ENCODE assay signal across 9 mouse cellular contexts in the genomic region with DNA sequence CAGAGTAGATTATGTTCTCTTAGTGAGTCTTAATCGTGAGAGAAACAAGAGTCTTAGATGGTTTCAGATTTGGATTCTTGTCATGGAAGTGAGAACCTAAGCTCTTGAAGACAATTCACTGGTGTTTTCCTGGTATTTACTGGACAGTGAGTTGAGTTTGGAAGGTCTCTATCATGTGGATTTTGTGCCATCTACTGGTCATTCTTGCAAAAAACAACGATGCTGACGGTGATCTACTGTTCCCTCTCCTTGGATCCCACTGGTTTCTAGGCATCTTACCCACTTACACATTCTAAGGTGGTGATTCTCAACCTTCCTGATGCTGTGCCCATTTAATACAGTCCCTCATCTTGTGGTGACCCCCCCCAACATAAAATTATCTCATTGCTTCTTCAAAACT. TPM values are rescaled to one million over a fixed set of nuclear protein-coding genes. Genes with fewer than 3 reads are reported as not detected.
DNase-seq lines count a peak whose midpoint lies in the region; ATAC-seq and TF ChIP-seq lines count a peak whose summit lies in the region.
"Had no signal": no experiment of that assay in that cellular context is flagged by ENCODE, and none has a peak within 500 bp of the region (broad histone marks: within the 10 kb centered on the region; RNA-seq: fewer than 3 reads in every experiment).

No protein-coding gene starts in this region.

- H3K27ac ChIP-seq in heart, adult 2 months, result no peak overlapping the region
- no peak overlapping the region for H3K27ac ChIP-seq in heart, embryonic 11.5 days (ENCODE audit: low read depth, low read length)

- WGBS in heart, adult 2 months, result 5% methylated on average over 3 of the region's 3 CpGs
- 6% methylated on average over 3 of the region's 3 CpGs for WGBS in heart, embryonic 11.5 days (ENCODE audit: insufficient replicate concordance)

- TF ChIP-seq EP300 in heart, adult 2 months (IDR thresholded peaks at IDR 0.05; ENCODE audit: insufficient read depth, low read depth, low read length), result no peak

- no peaks in the 10 kb centered on the region for H3K9me3 ChIP-seq in heart, embryonic 11.5 days (replicated peaks; ENCODE audit: control insufficient read depth, low read length)

- no peaks in the 10 kb centered on the region for H3K27me3 ChIP-seq in heart, adult 2 months (ENCODE audit: control insufficient read depth, insufficient read depth, low read length)
- H3K27me3 ChIP-seq in heart, embryonic 11.5 days (ENCODE audit: control insufficient read depth, insufficient read depth, low read length), result no peaks in the 10 kb centered on the region

- peak; percentile 78 for TF ChIP-seq CTCF in heart, adult 2 months (IDR thresholded peaks at IDR 0.05)

- no peak overlapping the region for H3K4me3 ChIP-seq in heart, adult 2 months
- H3K4me3 ChIP-seq in heart, embryonic 11.5 days (ENCODE audit: low read depth, low read length), result no peak overlapping the region
- H3K4me3 ChIP-seq: myocyte had no signal

- H3K9ac ChIP-seq in heart, adult 2 months (ENCODE audit: low read depth, low read length), result no peak overlapping the region
- H3K9ac ChIP-seq in heart, embryonic 11.5 days (ENCODE audit: low read depth, low read length), result no peak overlapping the region

- H3K36me3 ChIP-seq in heart, adult 2 months (ENCODE audit: control insufficient read depth, insufficient read depth, low read length), result no peaks in the 10 kb centered on the region
- no peaks in the 10 kb centered on the region for H3K36me3 ChIP-seq in heart, embryonic 11.5 days (ENCODE audit: control insufficient read depth, insufficient read depth, low read length)

- intact Hi-C loops in heart, adult 2 months (cut with DNase I), result loop anchor here (5.0 to 10.0 kb wide), 4 partner anchors 520 to 1585 kb away; a partner anchor contains a TSS
- intact Hi-C loops in left cerebral cortex, postnatal 25 days (cut with DNase I), result loop anchor here (2.0 to 10.0 kb wide), 5 partner anchors 50 to 1758 kb away; a partner anchor contains a TSS

- no peak for TF ChIP-seq POLR2A in heart, adult 2 months (IDR thresholded peaks at IDR 0.05; ENCODE audit: insufficient read depth, low read depth, low read length)

- no peaks in the 10 kb centered on the region for H3K79me2 ChIP-seq in heart, adult 2 months (replicated peaks; ENCODE audit: control insufficient read depth, insufficient read depth, low read length)

- ATAC-seq in heart, embryonic 11.5 days (replicated peaks; ENCODE audit: insufficient number of reproducible peaks, low FRiP score, low TSS enrichment), result no peak

- 0 out of 2 replicates have a peak, but pooled peaks cover 2% of the 10 kb centered on the region for H3K4me1 ChIP-seq in heart, adult 2 months (ENCODE audit: control insufficient read depth, insufficient read depth, low read length)
- peaks cover 4% of the 10 kb centered on the region; the same call in 1 of the 2 replicates for H3K4me1 ChIP-seq in heart, embryonic 11.5 days (ENCODE audit: control insufficient read depth, insufficient read depth, low read length)

- no peak overlapping the region for H3K4me2 ChIP-seq in heart, embryonic 11.5 days

- DNase-seq in heart, adult 2 months, result no peak
- DNase-seq in right cerebral cortex, postnatal 10 days (ENCODE audit: low spot score in 2 of 2), result peak; percentile 48 to 54
- DNase-seq in right cerebral cortex, postnatal 25 days, result no peak
- DNase-seq in cerebellum, postnatal 25 days, result peak; percentile 41 to 66
- DNase-seq in left cerebral cortex, postnatal 25 days (ENCODE audit: low spot score in 2 of 2), result peak; percentile 58 to 79
- DNase-seq in thymus, postnatal 25 days, result no peak
- DNase-seq in adrenal gland, postnatal 4 days (ENCODE audit: low spot score in 2 of 2), result no peak

RNA-seq across cellular contexts. Expression of a gene that starts 2.8 kb away (rescaled TPM):
- 1 to 10 TPM; 6.2 to 6.6 TPM for total RNA-seq in heart, adult 2 months (2021)
- 2.7 and 3.3 TPM in 2 replicates for polyA plus RNA-seq in heart, adult 2 months (2012; rRNA removed)
- 4.4 and 5.9 TPM in 2 replicates for polyA plus RNA-seq in heart, embryonic 11.5 days (2014; fragmentation: Nextera tagmentation; extraction: Ambion mirVana)
- total RNA-seq in left cerebral cortex, postnatal 25 days (2021), result 10 to 100 TPM; 23.7 to 26.0 TPM
- total RNA-seq in adrenal gland, postnatal 4 days (2021), result 10 to 100 TPM; 16.1 to 19.1 TPM

RNA-seq across cellular contexts. Expression of a gene that starts 10.4 kb away (rescaled TPM):
- not detected for total RNA-seq in heart, adult 2 months (2021)
- not detected in 2 replicates for polyA plus RNA-seq in heart, adult 2 months (2012; rRNA removed)
- polyA plus RNA-seq in heart, embryonic 11.5 days (2014; fragmentation: Nextera tagmentation; extraction: Ambion mirVana), result not detected in 2 replicates
- total RNA-seq in left cerebral cortex, postnatal 25 days (2021), result under 1 TPM in 1 of 2 experiments, not detected in 1; 0.73 TPM
- under 1 TPM; 0.70 to 0.87 TPM for total RNA-seq in adrenal gland, postnatal 4 days (2021)
- polyA plus RNA-seq: myocyte had no signal

Comparison
In these comparisons a context has a peak if more than half of its experiments do, and no peak if none do; other contexts are left out.
1. DNase-seq: peak in right cerebral cortex, postnatal 10 days (2 of 2), cerebellum, postnatal 25 days (2 of 2) and left cerebral cortex, postnatal 25 days (2 of 2); none in heart, adult 2 months (0 of 2), right cerebral cortex, postnatal 25 days (single experiment), thymus, postnatal 25 days (single experiment) and adrenal gland, postnatal 4 days (0 of 2).